Mouse (Mus musculus): Measurements from ENCODE around the gene Gpr84. TPM values are rescaled to one million over a fixed set of nuclear protein-coding genes. Genes with fewer than 3 reads are reported as not detected.

The Gpr84 gene
- polyA plus RNA-seq, 1 experiment from 2014 or later = 0.29 TPM

DNA sequence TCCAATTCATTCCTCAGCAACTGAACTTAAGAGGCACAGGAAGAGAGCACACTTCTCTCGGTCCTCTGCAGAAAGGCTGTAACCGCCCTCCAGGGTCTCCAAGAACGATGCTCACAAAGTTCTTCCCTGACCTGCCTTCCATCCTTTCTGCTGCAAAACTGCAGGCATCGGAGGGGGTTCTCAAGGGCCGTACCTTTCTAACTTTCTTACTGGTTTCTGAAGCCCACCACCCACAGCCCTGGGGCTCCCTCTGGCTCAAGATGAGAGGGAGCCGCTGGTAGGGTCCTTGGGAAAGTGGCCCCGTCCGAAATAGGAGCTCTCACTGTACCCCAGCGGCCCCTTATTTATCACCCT is 5.8 kb downstream of the Gpr84 start:
- peaks cover 63% of the 10 kb centered on the region for H3K27me3 ChIP-seq
- DNase-seq (no peak), ATAC-seq (ENCODE audit: low read depth) (no peak)
- peak overlapping the region; percentile 60 for H3K9ac ChIP-seq
- WGBS (ENCODE audit: insufficient replicate concordance) = 3% methylated on average over 9 of the region's 9 CpGs
- peak overlapping the region; percentile 86 for H3K4me2 ChIP-seq
- H3K36me3 ChIP-seq = peaks cover 7% of the 10 kb centered on the region; the same call in 1 of the 2 replicates
- H3K9me3 ChIP-seq (replicated peaks) = no peaks in the 10 kb centered on the region
- H3K4me1 ChIP-seq (replicated peaks) = peaks cover 76% of the 10 kb centered on the region
- H3K27ac ChIP-seq = peak overlapping the region; percentile 70
- H3K4me3 ChIP-seq (replicated peaks) = peak overlapping the region; percentile 61

- peak overlapping the region; percentile 60; the same call in 1 of the 2 replicates for H3K9ac ChIP-seq
- no peak for DNase-seq
Measured at GRCm38 (mm10) chr15:103303916-103304615, 6.3 kb downstream of the Gpr84 start.

GRCm38 (mm10) chr15:103302341-103303021 is 7.9 kb downstream of the Gpr84 start:
- peaks cover 61% of the 10 kb centered on the region for H3K4me1 ChIP-seq (replicated peaks)
- no peak overlapping the region for H3K4me2 ChIP-seq
- DNase-seq (no peak), ATAC-seq (ENCODE audit: low read depth) (no peak)
- H3K36me3 ChIP-seq = peaks cover 28% of the 10 kb centered on the region
- WGBS (ENCODE audit: insufficient replicate concordance) = 35% methylated on average over 6 of the region's 6 CpGs
- H3K27ac ChIP-seq = peak overlapping the region; percentile 35; the same call in 1 of the 2 replicates
- peaks cover 48% of the 10 kb centered on the region for H3K27me3 ChIP-seq
- H3K9ac ChIP-seq = no peak overlapping the region
- H3K4me3 ChIP-seq (replicated peaks) = no peak overlapping the region
- H3K9me3 ChIP-seq (replicated peaks) = no peaks in the 10 kb centered on the region

More at GRCm38 (mm10) chr15:103303916-103304615, 6.3 kb downstream of the Gpr84 start:
- peaks cover 58% of the 10 kb centered on the region for H3K27me3 ChIP-seq
- H3K4me2 ChIP-seq = peak overlapping the region; percentile 86
- no peak for ATAC-seq (ENCODE audit: low read depth)
- peak overlapping the region; percentile 61 for H3K4me3 ChIP-seq (replicated peaks)
- peaks cover 73% of the 10 kb centered on the region for H3K4me1 ChIP-seq (replicated peaks)
- peak overlapping the region; percentile 70 for H3K27ac ChIP-seq
- H3K36me3 ChIP-seq = peaks cover 12% of the 10 kb centered on the region
- no peaks in the 10 kb centered on the region for H3K9me3 ChIP-seq (replicated peaks)
- WGBS (ENCODE audit: insufficient replicate concordance) = 15% methylated on average over 8 of the region's 8 CpGs

- Histone ChIP-seq H3K4me3 (replicated peaks) (no peak overlapping the region), H3K36me3 (peaks cover 35% of the 10 kb centered on the region), H3K9me3 (replicated peaks) (no peaks in the 10 kb centered on the region), H3K4me1 (replicated peaks) (peaks cover 55% of the 10 kb centered on the region), H3K27ac (peak overlapping the region; percentile 35; the same call in 1 of the 2 replicates), H3K9ac (no peak overlapping the region), H3K4me2 (no peak overlapping the region), H3K27me3 (peaks cover 45% of the 10 kb centered on the region)
- ATAC-seq (ENCODE audit: low read depth) = no peak
- no peak for DNase-seq
- 45% methylated on average over 5 of the region's 5 CpGs for WGBS (ENCODE audit: insufficient replicate concordance)
Measured at GRCm38 (mm10) chr15:103301547-103302340, 8.7 kb downstream of the Gpr84 start.

DNA sequence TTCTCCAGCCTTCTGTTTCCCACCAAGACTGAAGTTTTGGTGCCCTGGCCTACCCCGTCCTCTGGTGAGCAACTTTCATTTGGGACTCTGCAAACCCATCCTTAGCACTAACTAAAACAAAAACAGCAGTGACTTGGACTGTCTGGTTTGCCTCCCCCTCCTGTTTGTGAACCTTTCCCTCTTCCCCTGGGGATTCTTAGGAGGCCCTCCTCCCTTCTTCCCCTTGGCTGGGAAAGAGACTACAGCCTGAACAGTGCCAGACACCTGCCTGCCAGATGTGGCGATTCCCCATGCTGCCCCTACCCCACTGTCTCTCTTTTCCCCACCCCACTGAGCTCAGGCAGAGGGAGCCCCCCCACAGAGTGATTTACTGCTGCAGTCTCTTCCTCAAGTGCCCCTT is 9.4 kb downstream of the Gpr84 start:
- 53% methylated on average over 2 of the region's 2 CpGs for WGBS (ENCODE audit: insufficient replicate concordance)
- no peaks in the 10 kb centered on the region for H3K9me3 ChIP-seq (replicated peaks)
- peaks cover 52% of the 10 kb centered on the region for H3K4me1 ChIP-seq (replicated peaks)
- no peak for ATAC-seq (ENCODE audit: low read depth)
- H3K27me3 ChIP-seq = peaks cover 40% of the 10 kb centered on the region
- no peak for DNase-seq
- peaks cover 42% of the 10 kb centered on the region for H3K36me3 ChIP-seq
- no peak overlapping the region for H3K4me3 ChIP-seq (replicated peaks)
- no peak overlapping the region for H3K4me2 ChIP-seq
- H3K27ac ChIP-seq = no peak overlapping the region
- no peak overlapping the region for H3K9ac ChIP-seq

- Histone ChIP-seq H3K27me3 (peaks cover 36% of the 10 kb centered on the region), H3K9me3 (replicated peaks) (no peaks in the 10 kb centered on the region), H3K27ac (no peak overlapping the region), H3K9ac (no peak overlapping the region), H3K36me3 (peaks cover 47% of the 10 kb centered on the region), H3K4me1 (replicated peaks) (peaks cover 51% of the 10 kb centered on the region), H3K4me2 (no peak overlapping the region), H3K4me3 (replicated peaks) (no peak overlapping the region)
- 35% methylated on average over 2 of the region's 2 CpGs for WGBS (ENCODE audit: insufficient replicate concordance)
- no peak for DNase-seq
- ATAC-seq (ENCODE audit: low read depth) = no peak
Measured at GRCm38 (mm10) chr15:103300560-103300959, 9.9 kb downstream of the Gpr84 start.

GRCm38 (mm10) chr15:103300067-103300471 is 10.3 kb downstream of the Gpr84 start:
- Histone ChIP-seq H3K4me3 (replicated peaks) (no peak overlapping the region), H3K9me3 (replicated peaks) (no peaks in the 10 kb centered on the region), H3K36me3 (peaks cover 51% of the 10 kb centered on the region), H3K9ac (0 out of 2 replicates have a peak overlapping the region, but pooled peaks have one; percentile 2), H3K4me1 (replicated peaks) (peaks cover 48% of the 10 kb centered on the region), H3K27me3 (peaks cover 31% of the 10 kb centered on the region), H3K4me2 (no peak overlapping the region), H3K27ac (no peak overlapping the region)
- 65% methylated on average over 18 of the region's 18 CpGs for WGBS (ENCODE audit: insufficient replicate concordance)
- DNase-seq (no peak), ATAC-seq (ENCODE audit: low read depth) (no peak)

GRCm38 (mm10) chr15:103299644-103300043 is 10.8 kb downstream of the Gpr84 start:
- no peak overlapping the region for H3K4me2 ChIP-seq
- 0 out of 2 replicates have a peak overlapping the region, but pooled peaks have one; percentile 2 for H3K9ac ChIP-seq
- ATAC-seq (ENCODE audit: low read depth) (no peak), DNase-seq (no peak)
- peaks cover 27% of the 10 kb centered on the region for H3K27me3 ChIP-seq
- H3K9me3 ChIP-seq (replicated peaks) = no peaks in the 10 kb centered on the region
- H3K27ac ChIP-seq = no peak overlapping the region
- peaks cover 53% of the 10 kb centered on the region for H3K36me3 ChIP-seq
- no peak overlapping the region for H3K4me3 ChIP-seq (replicated peaks)
- WGBS (ENCODE audit: insufficient replicate concordance) = 72% methylated on average over 8 of the region's 8 CpGs
- peaks cover 44% of the 10 kb centered on the region for H3K4me1 ChIP-seq (replicated peaks)

DNA sequence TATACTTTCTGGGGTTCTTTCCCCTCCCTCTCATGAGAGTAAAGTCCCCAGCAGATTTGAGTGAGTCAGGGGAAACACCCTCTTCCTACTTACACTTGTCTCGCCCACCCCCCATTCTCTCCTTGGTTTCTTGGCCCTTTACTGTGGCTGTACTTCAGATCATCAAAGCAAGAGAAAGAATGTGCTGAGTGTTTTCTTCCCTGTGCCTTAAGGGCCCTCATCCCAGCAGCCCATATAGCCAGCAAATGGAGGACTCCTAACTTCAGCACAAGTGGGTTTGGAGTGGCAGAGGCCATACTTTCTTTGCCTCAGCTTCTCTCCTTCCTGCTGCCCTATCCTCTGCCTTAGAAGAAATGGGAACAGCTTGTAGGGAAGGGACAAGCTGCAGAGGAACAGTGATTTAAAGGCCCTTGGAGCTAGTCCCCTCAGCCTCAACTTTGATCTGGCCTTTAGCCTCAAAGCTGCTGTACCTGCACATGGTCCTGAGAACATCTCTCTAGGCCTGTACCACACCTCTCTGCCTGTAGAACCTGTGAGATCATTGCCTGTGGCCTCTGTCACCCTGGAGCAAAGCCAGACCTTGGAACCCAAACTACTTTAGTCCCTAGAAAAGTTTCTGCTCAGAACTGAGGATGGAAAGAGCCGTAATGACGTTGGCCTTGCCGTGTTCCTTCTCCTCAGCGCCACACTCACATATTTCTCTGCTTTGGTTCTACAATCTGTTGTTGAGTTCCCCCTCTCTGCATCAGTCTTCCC is 11.4 kb downstream of the Gpr84 start:
- Histone ChIP-seq H3K4me3 (replicated peaks) (no peak overlapping the region), H3K36me3 (peaks cover 56% of the 10 kb centered on the region), H3K9me3 (replicated peaks) (no peaks in the 10 kb centered on the region), H3K27me3 (peaks cover 21% of the 10 kb centered on the region), H3K4me1 (replicated peaks) (peaks cover 38% of the 10 kb centered on the region), H3K27ac (no peak overlapping the region), H3K9ac (no peak overlapping the region), H3K4me2 (no peak overlapping the region)
- DNase-seq (no peak), ATAC-seq (ENCODE audit: low read depth) (no peak)
- WGBS (ENCODE audit: insufficient replicate concordance) = 85% methylated on average over 5 of the region's 5 CpGs

GRCm38 (mm10) chr15:103298026-103298425 is 12.4 kb downstream of the Gpr84 start:
- Histone ChIP-seq H3K36me3 (peaks cover 66% of the 10 kb centered on the region), H3K4me3 (replicated peaks) (no peak overlapping the region), H3K4me2 (no peak overlapping the region), H3K9me3 (replicated peaks) (no peaks in the 10 kb centered on the region), H3K4me1 (replicated peaks) (peaks cover 33% of the 10 kb centered on the region), H3K27me3 (peaks cover 11% of the 10 kb centered on the region), H3K9ac (no peak overlapping the region), H3K27ac (no peak overlapping the region)
- WGBS (ENCODE audit: insufficient replicate concordance) = 86% methylated on average over 3 of the region's 3 CpGs
- DNase-seq (no peak), ATAC-seq (ENCODE audit: low read depth) (no peak)

Measured in liver, embryonic 13.5 days (tissue).